Mouse (Mus musculus) intestine, postnatal 0 days (tissue): ENCODE results near the gene Slc44a5. TPM values are rescaled to one million over a fixed set of nuclear protein-coding genes. Genes with fewer than 3 reads are reported as not detected.

Experiments
- ATAC-seq: fragments of 200-750 bp; cut with Nextera tagmentation; 2 replicates; pipeline ENCODE4 v1.8.0; 2017; ENCODE audit warnings: mild to moderate bottlenecking, moderate TSS enrichment, moderate library complexity
- H3K27ac ChIP-seq: fragments of 300-500 bp; sonication (generic); 2 replicates; pipeline ENCODE4 v1.5.1; 2014; ENCODE audit warnings: mild to moderate bottlenecking, low read depth, low read length, moderate library complexity
- H3K27me3 ChIP-seq: fragments of 300-500 bp; sonication (generic); replicated peaks from 2 replicates; pipeline ENCODE4 v1.6.1; 2014; ENCODE audit warnings: low read length, mixed read lengths; ENCODE audit not compliant: control insufficient read depth, insufficient read depth
- H3K36me3 ChIP-seq: fragments of 300-500 bp; sonication (generic); 2 replicates; pipeline ENCODE4 v1.6.1; 2014; ENCODE audit warnings: mild to moderate bottlenecking, moderate library complexity; ENCODE audit not compliant: control insufficient read depth, insufficient read depth
- H3K4me1 ChIP-seq: fragments of 300-500 bp; sonication (generic); replicated peaks from 2 replicates; pipeline ENCODE4 v1.6.1; 2014; ENCODE audit warnings: antibody characterized with exemption, low read length, mixed read lengths; ENCODE audit not compliant: control insufficient read depth, insufficient read depth
- H3K4me2 ChIP-seq: fragments of 300-500 bp; sonication (generic); replicated peaks from 2 replicates; pipeline ENCODE4 v1.6.1; 2014; ENCODE audit warnings: low read depth, mild to moderate bottlenecking, moderate library complexity
- H3K4me3 ChIP-seq: fragments of 300-500 bp; sonication (generic); 2 replicates; pipeline ENCODE4 v1.5.1; 2014; ENCODE audit warnings: low read depth, low read length
- H3K9ac ChIP-seq: fragments of 300-500 bp; sonication (generic); 2 replicates; pipeline ENCODE4 v1.6.1; 2014; ENCODE audit warnings: mild to moderate bottlenecking, low read depth, low read length
- H3K9me3 ChIP-seq: fragments of 300-500 bp; sonication (generic); 2 replicates; pipeline ENCODE4 v1.6.1; 2016; ENCODE audit warnings: mixed run types; ENCODE audit not compliant: control insufficient read depth
- CTCF ChIP-seq: sonication (generic); IDR thresholded peaks from 2 replicates; pipeline ENCODE4 v1.5.1; 2016; ENCODE audit warnings: low read depth, mild to moderate bottlenecking, control low read depth, antibody characterized with exemption, moderate library complexity
- WGBS: fragments of 180-500 bp; shearing (Covaris S2); extraction: QIAGEN DNeasy Blood & Tissue Kit; methylation state at CpG from one replicate; pipeline ENCODE4 v1.1.7; 2014; 5-methylcytosine and 5-hydroxymethylcytosine counted together
- polyA plus RNA-seq: library from polyadenylated mRNA; unstranded; fragments of >200 nt; fragmentation: Nextera tagmentation; extraction: Ambion mirVana; gene quantifications from 2 replicates; pipeline ENCODE4 v1.2.1, GENCODE M21; 2015

Slc44a5 gene
- polyA plus RNA-seq, 1 experiment from 2014 or later, result 0.43 TPM

DNA sequence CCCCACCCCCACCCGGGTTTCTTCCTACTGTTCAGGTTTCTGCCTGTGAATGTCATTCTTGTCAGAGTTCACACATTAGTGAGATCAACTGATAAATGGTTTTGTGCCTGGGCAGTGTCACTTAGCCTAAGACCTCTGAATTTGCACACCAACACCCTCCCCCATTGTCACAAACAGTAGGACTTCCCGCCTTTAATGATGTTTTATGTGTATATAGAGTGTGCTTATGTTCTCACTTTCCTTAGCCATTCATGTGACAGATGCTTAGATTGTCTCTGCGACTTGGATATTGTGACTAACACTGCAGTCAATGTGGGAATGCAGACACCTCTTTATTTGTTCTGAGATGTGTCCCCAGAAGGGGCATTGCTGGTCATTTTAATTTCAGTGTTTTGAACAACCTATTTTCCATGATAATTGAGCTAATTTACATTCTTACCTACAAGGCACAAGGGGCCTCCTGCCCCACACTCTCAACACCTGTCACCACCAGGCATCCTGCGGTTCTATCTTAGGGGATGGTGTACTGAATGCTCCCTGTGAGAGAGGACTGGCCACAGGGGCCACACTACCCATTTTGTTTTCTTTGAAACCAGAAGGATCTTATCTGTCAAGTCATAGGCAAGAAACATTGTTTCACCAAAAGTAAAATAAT lies 236.7 kb downstream of the Slc44a5 start:
- Histone ChIP-seq H3K4me1 (no peaks in the 10 kb centered on the region), H3K9ac (no peak overlapping the region), H3K9me3 (no peaks in the 10 kb centered on the region), H3K36me3 (no peaks in the 10 kb centered on the region), H3K27ac (no peak overlapping the region), H3K4me2 (no peak overlapping the region), H3K27me3 (no peaks in the 10 kb centered on the region), H3K4me3 (no peak overlapping the region)
- no peak for TF ChIP-seq CTCF
- no peak for ATAC-seq
- 35% methylated on average over 4 of the region's 4 CpGs for WGBS

- TF ChIP-seq CTCF, result no peak
- H3K4me3 ChIP-seq, result no peak overlapping the region
- H3K4me2 ChIP-seq, result no peak overlapping the region
- H3K27me3 ChIP-seq, result no peaks in the 10 kb centered on the region
- H3K9me3 ChIP-seq, result no peaks in the 10 kb centered on the region
- H3K36me3 ChIP-seq, result no peaks in the 10 kb centered on the region
- no peak for ATAC-seq
- H3K4me1 ChIP-seq, result no peaks in the 10 kb centered on the region
- H3K9ac ChIP-seq, result no peak overlapping the region
- H3K27ac ChIP-seq, result no peak overlapping the region
- 45% methylated on average over 10 of the region's 10 CpGs for WGBS
Observed at GRCm38 (mm10) chr3:154210431-154211055, 237.3 kb downstream of the Slc44a5 start.

DNA sequence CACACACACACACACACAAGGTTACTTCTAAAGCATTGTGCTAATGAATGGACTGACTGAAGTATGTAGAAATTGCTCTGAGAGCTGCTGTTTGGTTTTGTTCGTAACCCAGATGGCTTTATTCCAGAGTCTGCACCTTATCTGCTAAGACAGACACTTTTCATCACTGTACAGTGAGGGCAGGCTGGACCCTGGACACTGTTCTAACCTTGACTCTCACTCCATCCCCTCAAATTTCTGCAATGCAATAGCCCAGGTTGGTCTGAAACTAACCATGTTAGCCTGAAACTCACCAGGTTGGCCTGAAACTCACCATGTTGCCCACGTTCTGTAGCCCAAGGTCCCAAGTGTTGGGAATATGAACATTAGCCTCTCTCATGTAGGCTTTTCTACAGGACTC lies 239.3 kb downstream of the Slc44a5 start:
- WGBS, result 84% methylated on average over 2 of the region's 2 CpGs
- ATAC-seq, result no peak
- Histone ChIP-seq H3K27ac (no peak overlapping the region), H3K4me3 (no peak overlapping the region), H3K9me3 (no peaks in the 10 kb centered on the region), H3K4me1 (no peaks in the 10 kb centered on the region), H3K36me3 (no peaks in the 10 kb centered on the region), H3K4me2 (no peak overlapping the region), H3K27me3 (no peaks in the 10 kb centered on the region), H3K9ac (no peak overlapping the region)
- no peak for TF ChIP-seq CTCF

- no peak for ATAC-seq
- H3K27me3 ChIP-seq, result no peaks in the 10 kb centered on the region
- H3K9ac ChIP-seq, result no peak overlapping the region
- H3K4me3 ChIP-seq, result no peak overlapping the region
- 66% methylated on average over 7 of the region's 7 CpGs for WGBS
- H3K9me3 ChIP-seq, result no peaks in the 10 kb centered on the region
- H3K4me1 ChIP-seq, result no peaks in the 10 kb centered on the region
- no peaks in the 10 kb centered on the region for H3K36me3 ChIP-seq
- H3K27ac ChIP-seq, result no peak overlapping the region
- no peak overlapping the region for H3K4me2 ChIP-seq
- no peak for TF ChIP-seq CTCF
Observed at GRCm38 (mm10) chr3:154215309-154215708, 242.1 kb downstream of the Slc44a5 start.

GRCm38 (mm10) chr3:154215779-154216178 lies 242.5 kb downstream of the Slc44a5 start:
- H3K4me1 ChIP-seq, result no peaks in the 10 kb centered on the region
- no peak for TF ChIP-seq CTCF

DNA sequence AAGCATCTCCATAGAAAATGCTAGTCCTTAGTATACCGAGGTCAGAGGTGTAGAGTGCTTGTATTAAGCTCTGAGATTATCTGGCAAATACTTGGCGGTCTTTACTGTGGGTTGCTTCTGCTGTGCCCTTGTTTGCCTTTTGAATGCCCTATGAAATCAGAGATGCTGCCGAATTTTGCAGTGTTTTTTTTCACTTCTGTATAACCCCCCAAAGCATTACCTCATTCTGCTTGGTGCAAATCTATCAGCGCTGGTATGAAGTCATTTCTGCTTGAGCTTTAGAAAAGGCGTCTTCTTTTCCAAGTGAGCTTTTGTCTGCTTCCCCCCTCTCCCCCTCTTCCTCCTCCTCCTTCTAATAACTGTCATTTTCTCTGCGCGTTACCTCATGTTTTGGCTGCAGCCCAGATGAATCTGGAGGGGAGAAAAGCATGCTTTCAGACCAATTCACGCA lies 248.9 kb downstream of the Slc44a5 start:
- Histone ChIP-seq H3K36me3 (no peaks in the 10 kb centered on the region), H3K27me3 (no peaks in the 10 kb centered on the region), H3K9ac (no peak overlapping the region), H3K4me2 (no peak overlapping the region), H3K4me1 (no peaks in the 10 kb centered on the region), H3K9me3 (no peaks in the 10 kb centered on the region), H3K27ac (no peak overlapping the region), H3K4me3 (no peak overlapping the region)
- WGBS, result 52% methylated on average over 8 of the region's 8 CpGs
- no peak for ATAC-seq
- no peak for TF ChIP-seq CTCF

More at GRCm38 (mm10) chr3:154215779-154216178, 242.5 kb downstream of the Slc44a5 start:
- H3K4me3 ChIP-seq, result no peak overlapping the region
- H3K9ac ChIP-seq, result no peak overlapping the region
- H3K27ac ChIP-seq, result no peak overlapping the region
- ATAC-seq, result no peak
- no peaks in the 10 kb centered on the region for H3K27me3 ChIP-seq
- no peak overlapping the region for H3K4me2 ChIP-seq
- no peaks in the 10 kb centered on the region for H3K9me3 ChIP-seq
- no peaks in the 10 kb centered on the region for H3K36me3 ChIP-seq
